Mouse (Mus musculus) intestine, embryonic 15.5 days (tissue): ENCODE data around the gene Gm28038. TPM values are rescaled to one million over a fixed set of nuclear protein-coding genes. Genes with fewer than 3 reads are reported as not detected.

ENCODE experiments used
- ATAC-seq: fragments of 200-750 bp; cut with Nextera tagmentation; 2 replicates; pipeline ENCODE4 v1.8.0; 2017; ENCODE audit warnings: moderate TSS enrichment, moderate library complexity
- H3K27ac ChIP-seq: fragments of 300-500 bp; sonication (generic); 2 replicates; pipeline ENCODE4 v1.5.1; 2015; ENCODE audit warnings: mild to moderate bottlenecking, inconsistent platforms
- H3K27me3 ChIP-seq: fragments of 300-500 bp; sonication (generic); replicated peaks from 2 replicates; pipeline ENCODE4 v1.6.1; 2015; ENCODE audit warnings: inconsistent platforms
- H3K36me3 ChIP-seq: fragments of 300-500 bp; sonication (generic); 2 replicates; pipeline ENCODE4 v1.6.1; 2015; ENCODE audit warnings: inconsistent platforms
- H3K4me1 ChIP-seq: fragments of 300-500 bp; sonication (generic); replicated peaks from 2 replicates; pipeline ENCODE4 v1.6.1; 2015; ENCODE audit warnings: inconsistent platforms
- H3K4me2 ChIP-seq: fragments of 300-500 bp; sonication (generic); replicated peaks from 2 replicates; pipeline ENCODE4 v1.6.1; 2015; ENCODE audit warnings: mild to moderate bottlenecking, inconsistent platforms
- H3K4me3 ChIP-seq: fragments of 300-500 bp; sonication (generic); replicated peaks from 2 replicates; pipeline ENCODE4 v1.5.1; 2015; ENCODE audit warnings: inconsistent platforms
- H3K9ac ChIP-seq: fragments of 300-500 bp; sonication (generic); 2 replicates; pipeline ENCODE4 v1.6.1; 2015; ENCODE audit warnings: inconsistent platforms
- H3K9me3 ChIP-seq: fragments of 300-500 bp; sonication (generic); 2 replicates; pipeline ENCODE4 v1.6.1; 2016; ENCODE audit warnings: inconsistent platforms
- WGBS: fragments of 180-500 bp; shearing (Covaris S2); methylation state at CpG from one replicate; pipeline ENCODE4 v1.1.7; 2015; 5-methylcytosine and 5-hydroxymethylcytosine counted together
- polyA plus RNA-seq: library from polyadenylated mRNA; unstranded; fragments of >200 nt; fragmentation: Nextera tagmentation; extraction: Ambion mirVana; gene quantifications from 2 replicates; pipeline ENCODE4 v1.2.1, GENCODE M21; 2015

Gm28038 gene
- polyA plus RNA-seq, 1 experiment from 2014 or later = not detected

DNA sequence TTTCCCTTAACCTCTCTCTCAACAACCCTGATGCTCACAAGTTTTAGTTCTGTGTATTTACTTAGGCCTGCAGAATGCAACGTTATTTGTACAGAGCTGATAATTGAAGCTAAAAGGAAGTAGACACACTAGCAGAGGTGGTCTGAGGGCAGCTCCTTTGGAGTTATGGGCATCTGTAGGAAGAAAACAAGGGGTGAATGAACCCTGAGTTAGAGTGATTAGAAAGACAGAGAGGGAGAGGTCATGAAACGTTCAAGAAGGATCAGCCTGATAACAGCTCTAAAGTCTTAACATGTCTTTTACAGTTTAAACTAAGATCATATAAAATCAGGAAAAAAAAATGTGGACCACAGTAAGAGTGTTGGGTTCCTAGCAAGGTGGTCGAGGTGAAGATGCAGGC lies 28.5 kb downstream of the Gm28038 start:
- Histone ChIP-seq H3K4me3 (no peak overlapping the region), H3K36me3 (peaks cover 47% of the 10 kb centered on the region), H3K4me1 (no peaks in the 10 kb centered on the region), H3K4me2 (no peak overlapping the region), H3K9ac (no peak overlapping the region), H3K9me3 (no peaks in the 10 kb centered on the region), H3K27me3 (no peaks in the 10 kb centered on the region), H3K27ac (no peak overlapping the region)
- ATAC-seq = no peak
- 77% methylated on average over 3 of the region's 3 CpGs for WGBS

- Histone ChIP-seq H3K36me3 (peaks cover 55% of the 10 kb centered on the region), H3K27me3 (no peaks in the 10 kb centered on the region), H3K27ac (no peak overlapping the region), H3K4me1 (no peaks in the 10 kb centered on the region), H3K9me3 (no peaks in the 10 kb centered on the region), H3K9ac (no peak overlapping the region), H3K4me3 (no peak overlapping the region), H3K4me2 (no peak overlapping the region)
- no peak for ATAC-seq
- WGBS = 85% methylated on average over 2 of the region's 2 CpGs
Measured at GRCm38 (mm10) chr2:30311481-30311880, 30.6 kb downstream of the Gm28038 start.

DNA sequence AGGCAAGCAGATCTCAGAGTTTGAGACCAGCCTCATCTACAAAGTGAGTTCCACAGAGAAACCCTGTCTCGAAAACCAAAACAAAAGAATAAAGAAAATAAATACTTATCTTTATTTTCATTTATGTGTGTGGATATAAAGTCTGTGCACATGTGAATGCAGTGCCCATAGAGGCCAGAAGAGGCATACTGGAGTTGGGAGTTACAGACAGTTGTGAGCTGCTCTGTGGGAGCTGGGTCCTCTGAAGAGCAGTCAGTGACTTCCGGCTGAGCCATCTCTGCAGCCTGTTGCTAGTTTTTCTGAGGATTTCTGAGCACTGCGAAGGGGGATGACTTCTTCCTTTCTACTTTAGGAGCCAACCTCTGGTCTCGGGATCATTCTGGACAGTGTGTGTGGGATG lies 35.3 kb downstream of the Gm28038 start:
- Histone ChIP-seq H3K4me2 (no peak overlapping the region), H3K27me3 (no peaks in the 10 kb centered on the region), H3K9ac (no peak overlapping the region), H3K36me3 (peaks cover 54% of the 10 kb centered on the region), H3K9me3 (no peaks in the 10 kb centered on the region), H3K27ac (no peak overlapping the region), H3K4me3 (no peak overlapping the region), H3K4me1 (no peaks in the 10 kb centered on the region)
- ATAC-seq = no peak
- 92% methylated on average over 4 of the region's 4 CpGs for WGBS

- no peak for ATAC-seq
- Histone ChIP-seq H3K27me3 (no peaks in the 10 kb centered on the region), H3K27ac (no peak overlapping the region), H3K4me2 (no peak overlapping the region), H3K4me1 (no peaks in the 10 kb centered on the region), H3K9me3 (no peaks in the 10 kb centered on the region), H3K4me3 (no peak overlapping the region), H3K9ac (no peak overlapping the region), H3K36me3 (peaks cover 54% of the 10 kb centered on the region)
- 92% methylated on average over 5 of the region's 5 CpGs for WGBS
Measured at GRCm38 (mm10) chr2:30316955-30317354, 36.1 kb downstream of the Gm28038 start.

- Histone ChIP-seq H3K9ac (no peak overlapping the region), H3K27ac (no peak overlapping the region), H3K4me1 (no peaks in the 10 kb centered on the region), H3K27me3 (no peaks in the 10 kb centered on the region), H3K4me3 (no peak overlapping the region), H3K36me3 (peaks cover 67% of the 10 kb centered on the region), H3K4me2 (no peak overlapping the region), H3K9me3 (no peaks in the 10 kb centered on the region)
- WGBS = 61% methylated on average over 4 of the region's 4 CpGs
- peak; percentile 65 for ATAC-seq
Measured at GRCm38 (mm10) chr2:30319260-30319659, 38.4 kb downstream of the Gm28038 start.

- Histone ChIP-seq H3K36me3 (peaks cover 63% of the 10 kb centered on the region), H3K4me1 (no peaks in the 10 kb centered on the region)
- WGBS = 91% methylated on average over 7 of the region's 7 CpGs
Measured at GRCm38 (mm10) chr2:30323111-30323510, 42.3 kb downstream of the Gm28038 start.

GRCm38 (mm10) chr2:30325296-30325695 lies 44.5 kb downstream of the Gm28038 start:
- WGBS = 86% methylated on average over 5 of the region's 5 CpGs
- H3K36me3 ChIP-seq = peaks cover 70% of the 10 kb centered on the region

More at GRCm38 (mm10) chr2:30323111-30323510, 42.3 kb downstream of the Gm28038 start:
- Histone ChIP-seq H3K4me2 (no peak overlapping the region), H3K4me3 (no peak overlapping the region), H3K27ac (no peak overlapping the region), H3K9me3 (no peaks in the 10 kb centered on the region), H3K27me3 (no peaks in the 10 kb centered on the region), H3K9ac (no peak overlapping the region)
- ATAC-seq = no peak

DNA sequence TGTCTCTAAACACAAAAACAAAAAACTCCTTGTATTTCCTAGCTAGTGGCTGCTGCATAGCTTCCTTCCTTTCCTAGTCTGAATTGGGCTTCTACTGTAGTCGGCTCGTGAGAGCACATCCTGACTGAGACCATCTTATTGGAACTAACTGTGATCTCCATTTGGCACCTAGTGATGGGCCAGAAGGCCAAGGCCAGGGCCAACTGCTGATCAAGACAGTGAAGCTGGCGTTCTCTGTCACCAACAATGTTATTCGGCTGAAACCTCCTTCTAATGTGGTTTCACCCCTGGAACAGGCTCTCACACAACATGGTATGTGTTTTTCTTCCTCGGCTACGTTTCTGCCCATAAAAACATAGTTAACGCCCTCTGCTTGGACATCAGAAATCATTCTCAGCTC lies 46.4 kb downstream of the Gm28038 start:
- Histone ChIP-seq H3K36me3 (peaks cover 67% of the 10 kb centered on the region), H3K4me2 (no peak overlapping the region), H3K9me3 (no peaks in the 10 kb centered on the region), H3K4me1 (no peaks in the 10 kb centered on the region), H3K27ac (no peak overlapping the region), H3K4me3 (no peak overlapping the region), H3K9ac (no peak overlapping the region), H3K27me3 (no peaks in the 10 kb centered on the region)
- 93% methylated on average over 7 of the region's 7 CpGs for WGBS
- no peak for ATAC-seq

More at GRCm38 (mm10) chr2:30325296-30325695, 44.5 kb downstream of the Gm28038 start:
- Histone ChIP-seq H3K4me3 (no peak overlapping the region), H3K9ac (no peak overlapping the region), H3K4me2 (no peak overlapping the region), H3K27me3 (no peaks in the 10 kb centered on the region), H3K9me3 (no peaks in the 10 kb centered on the region), H3K27ac (no peak overlapping the region), H3K4me1 (no peaks in the 10 kb centered on the region)
- ATAC-seq = no peak

DNA sequence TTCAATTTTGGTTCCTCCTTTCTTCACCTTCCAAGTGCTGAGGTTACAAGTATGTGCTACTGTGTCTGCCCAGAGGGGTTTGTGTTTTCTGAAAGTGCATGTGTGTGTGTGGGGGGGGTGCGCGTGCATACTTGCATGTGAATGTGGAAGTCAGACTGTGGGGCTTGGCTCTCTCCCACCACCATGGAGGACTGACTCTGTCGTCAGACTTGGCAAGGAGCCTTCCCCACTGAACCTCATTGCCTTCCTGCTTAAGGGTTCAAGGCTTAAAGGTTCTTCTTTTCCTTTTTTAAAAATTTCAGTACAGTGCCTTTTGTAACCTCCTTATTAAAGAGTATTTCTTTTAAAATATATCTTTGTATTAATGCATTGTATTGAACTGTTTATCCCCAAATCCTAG lies 47.9 kb downstream of the Gm28038 start:
- no peak for ATAC-seq
- 81% methylated on average over 3 of the region's 3 CpGs for WGBS
- Histone ChIP-seq H3K9ac (no peak overlapping the region), H3K9me3 (no peaks in the 10 kb centered on the region), H3K27ac (no peak overlapping the region), H3K4me1 (no peaks in the 10 kb centered on the region), H3K27me3 (no peaks in the 10 kb centered on the region), H3K4me2 (no peak overlapping the region), H3K4me3 (no peak overlapping the region), H3K36me3 (peaks cover 63% of the 10 kb centered on the region)

GRCm38 (mm10) chr2:30335324-30335723 lies 54.5 kb downstream of the Gm28038 start:
- Histone ChIP-seq H3K36me3 (peaks cover 64% of the 10 kb centered on the region), H3K4me1 (no peaks in the 10 kb centered on the region), H3K4me3 (no peak overlapping the region), H3K27ac (no peak overlapping the region), H3K27me3 (no peaks in the 10 kb centered on the region), H3K9ac (no peak overlapping the region), H3K9me3 (no peaks in the 10 kb centered on the region), H3K4me2 (no peak overlapping the region)
- WGBS = 91% methylated on average over 2 of the region's 2 CpGs
- no peak for ATAC-seq

- WGBS = 88% methylated on average over 16 of the region's 16 CpGs
- Histone ChIP-seq H3K27ac (no peak overlapping the region), H3K4me3 (no peak overlapping the region), H3K4me2 (no peak overlapping the region), H3K36me3 (peaks cover 62% of the 10 kb centered on the region), H3K27me3 (no peaks in the 10 kb centered on the region), H3K9me3 (no peaks in the 10 kb centered on the region), H3K4me1 (no peaks in the 10 kb centered on the region), H3K9ac (no peak overlapping the region)
- ATAC-seq = no peak
Measured at GRCm38 (mm10) chr2:30336174-30336915, 55.5 kb downstream of the Gm28038 start.

DNA sequence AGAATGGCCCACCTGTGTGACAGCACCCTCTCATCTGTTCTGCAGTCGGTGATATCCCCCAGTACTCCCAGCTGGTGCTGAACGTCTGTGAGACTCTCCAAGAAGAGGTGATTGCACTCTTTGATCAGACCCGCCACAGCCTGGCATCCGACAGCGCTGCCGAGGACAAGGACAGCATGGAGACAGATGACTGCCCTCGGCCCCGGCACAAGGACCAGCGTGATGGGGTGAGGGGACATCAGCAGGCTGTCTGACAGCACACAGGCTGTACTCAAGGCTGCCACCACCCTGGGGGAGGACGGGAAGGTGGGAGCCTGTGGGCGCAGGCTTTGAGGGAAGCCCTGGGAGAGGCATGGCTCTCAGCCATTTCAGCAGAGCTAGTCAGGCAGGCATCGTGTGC lies 56.3 kb downstream of the Gm28038 start:
- Histone ChIP-seq H3K4me3 (no peak overlapping the region), H3K4me2 (no peak overlapping the region), H3K4me1 (no peaks in the 10 kb centered on the region), H3K27me3 (no peaks in the 10 kb centered on the region), H3K9ac (no peak overlapping the region), H3K9me3 (no peaks in the 10 kb centered on the region), H3K27ac (no peak overlapping the region), H3K36me3 (peaks cover 70% of the 10 kb centered on the region)
- ATAC-seq = no peak
- WGBS = 87% methylated on average over 12 of the region's 12 CpGs

DNA sequence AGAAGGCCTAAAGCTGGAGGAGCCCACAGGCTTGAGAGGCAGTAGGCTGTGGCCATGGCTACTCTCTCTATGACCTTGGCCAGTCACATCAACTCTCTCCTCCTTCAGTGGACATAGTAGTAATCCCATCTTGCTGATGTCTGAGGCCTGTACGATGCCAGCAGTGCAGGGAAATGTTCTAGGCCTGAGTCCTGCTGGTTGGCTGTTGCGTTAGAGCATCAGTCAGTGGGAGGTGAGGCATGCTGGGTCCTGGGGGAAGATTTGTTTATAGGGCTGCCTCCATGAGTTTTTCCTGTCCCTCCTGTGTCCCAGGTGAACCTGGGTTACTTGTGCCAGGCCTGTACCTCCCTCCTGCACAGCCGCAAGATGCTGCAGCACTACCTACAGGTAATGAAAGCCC lies 61.2 kb downstream of the Gm28038 start:
- H3K9ac ChIP-seq = no peak overlapping the region
- no peaks in the 10 kb centered on the region for H3K9me3 ChIP-seq
- H3K27me3 ChIP-seq = no peaks in the 10 kb centered on the region
- 93% methylated on average over 3 of the region's 3 CpGs for WGBS
- H3K4me2 ChIP-seq = no peak overlapping the region
- peaks cover 75% of the 10 kb centered on the region for H3K36me3 ChIP-seq
- H3K4me3 ChIP-seq = no peak overlapping the region
- no peaks in the 10 kb centered on the region for H3K4me1 ChIP-seq
- ATAC-seq = no peak
- no peak overlapping the region for H3K27ac ChIP-seq
